Mouse (Mus musculus) embryonic facial prominence, embryonic 11.5 days (tissue): Measurements from ENCODE around the gene Crkl. TPM values are rescaled to one million over a fixed set of nuclear protein-coding genes. Genes with fewer than 3 reads are reported as not detected.
"Not testable (repeated sequence)": the region's sequence is repeated elsewhere in the genome, so short reads cannot be mapped to it uniquely, and the experiment has no call there.

Source experiments
- ATAC-seq: fragments of 200-750 bp; cut with Nextera tagmentation; replicated peaks from 2 replicates; pipeline ENCODE4 v1.8.0; 2017; ENCODE audit warnings: low read depth; ENCODE audit not compliant: insufficient number of reproducible peaks, low FRiP score, low TSS enrichment
- DNase-seq: peaks from one replicate; pipeline ENCODE4 v3.0.0-alpha.2; 2015; ENCODE audit warnings: low spot score
- H3K27ac ChIP-seq: fragments of 300-500 bp; sonication (generic); replicated peaks from 2 replicates; pipeline ENCODE4 v1.5.1; 2014; ENCODE audit warnings: mild to moderate bottlenecking, low read depth, low read length, control low read depth
- H3K27me3 ChIP-seq: fragments of 300-500 bp; sonication (generic); 2 replicates; pipeline ENCODE4 v1.6.1; 2014; ENCODE audit warnings: mild to moderate bottlenecking, low read length, moderate library complexity, mixed read lengths; ENCODE audit not compliant: control insufficient read depth, insufficient read depth
- H3K36me3 ChIP-seq: fragments of 300-500 bp; sonication (generic); replicated peaks from 2 replicates; pipeline ENCODE4 v1.6.1; 2014; ENCODE audit warnings: low read depth, mild to moderate bottlenecking, low read length, moderate library complexity, mixed read lengths; ENCODE audit not compliant: control insufficient read depth, insufficient read depth
- H3K4me1 ChIP-seq: fragments of 300-500 bp; sonication (generic); 2 replicates; pipeline ENCODE4 v1.6.1; 2014; ENCODE audit warnings: low read length, mixed read lengths; ENCODE audit not compliant: control insufficient read depth, insufficient read depth
- H3K4me2 ChIP-seq: fragments of 300-500 bp; sonication (generic); 2 replicates; pipeline ENCODE4 v1.6.1; 2014; ENCODE audit warnings: low read depth, mild to moderate bottlenecking, control low read depth, low read length, moderate library complexity
- H3K4me3 ChIP-seq: fragments of 300-500 bp; sonication (generic); 2 replicates; pipeline ENCODE4 v1.5.1; 2014; ENCODE audit warnings: low read depth, low read length, control low read depth
- H3K9ac ChIP-seq: fragments of 300-500 bp; sonication (generic); replicated peaks from 2 replicates; pipeline ENCODE4 v1.6.1; 2014; ENCODE audit warnings: mild to moderate bottlenecking, control low read depth, low read length
- H3K9me3 ChIP-seq: fragments of 300-500 bp; sonication (generic); replicated peaks from 2 replicates; pipeline ENCODE4 v1.6.1; 2016; ENCODE audit warnings: mild to moderate bottlenecking, low read length, inconsistent platforms, mixed read lengths; ENCODE audit not compliant: control insufficient read depth
- WGBS: fragments of 180-500 bp; shearing (Covaris S2); extraction: QIAGEN DNeasy Blood & Tissue Kit; methylation state at CpG from one replicate; pipeline ENCODE4 v1.1.7; 2014; 5-methylcytosine and 5-hydroxymethylcytosine counted together
- polyA plus RNA-seq: library from polyadenylated mRNA; unstranded; fragments of >200 nt; fragmentation: Nextera tagmentation; extraction: Ambion mirVana; gene quantifications from 2 replicates; pipeline ENCODE4 v1.2.1, GENCODE M21; 2014

Gene Crkl
- polyA plus RNA-seq, 1 experiment from 2014 or later, result 85.1 TPM

DNA sequence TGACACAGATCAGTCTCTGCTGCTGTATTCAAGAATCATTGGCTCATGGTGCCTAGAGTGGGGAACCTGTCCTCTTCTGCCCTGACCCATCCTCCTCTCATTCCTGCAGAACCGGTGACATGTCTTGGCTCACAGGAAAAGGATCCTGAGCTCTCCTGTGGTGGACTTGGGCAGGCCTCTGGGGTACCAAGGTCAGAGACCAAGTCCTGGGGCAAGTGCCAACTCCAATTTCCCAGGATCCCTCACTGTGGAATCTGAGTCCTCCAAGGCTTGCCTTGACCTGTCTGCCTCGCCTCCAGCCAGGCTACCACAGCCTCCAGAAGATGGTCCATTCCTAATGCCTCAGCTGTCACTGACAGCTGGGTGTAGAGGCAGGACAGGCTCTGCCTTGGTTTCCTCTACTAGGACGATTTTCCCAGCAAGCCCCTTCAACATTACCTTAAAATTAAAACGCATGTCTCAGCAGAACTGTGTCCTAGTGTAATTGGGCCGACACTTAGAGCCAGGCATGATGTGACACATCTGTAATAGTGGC lies 55.3 kb downstream of the Crkl start:
- H3K36me3 ChIP-seq, result no peaks in the 10 kb centered on the region
- no peaks in the 10 kb centered on the region for H3K4me1 ChIP-seq
- ATAC-seq (no peak), DNase-seq (no peak)
- no peak overlapping the region for H3K4me2 ChIP-seq
- H3K9ac ChIP-seq, result no peak overlapping the region
- H3K9me3 ChIP-seq, result no peaks in the 10 kb centered on the region
- H3K4me3 ChIP-seq, result no peak overlapping the region
- H3K27ac ChIP-seq, result no peak overlapping the region
- 80% methylated on average over 5 of the region's 5 CpGs for WGBS
- no peaks in the 10 kb centered on the region for H3K27me3 ChIP-seq

DNA sequence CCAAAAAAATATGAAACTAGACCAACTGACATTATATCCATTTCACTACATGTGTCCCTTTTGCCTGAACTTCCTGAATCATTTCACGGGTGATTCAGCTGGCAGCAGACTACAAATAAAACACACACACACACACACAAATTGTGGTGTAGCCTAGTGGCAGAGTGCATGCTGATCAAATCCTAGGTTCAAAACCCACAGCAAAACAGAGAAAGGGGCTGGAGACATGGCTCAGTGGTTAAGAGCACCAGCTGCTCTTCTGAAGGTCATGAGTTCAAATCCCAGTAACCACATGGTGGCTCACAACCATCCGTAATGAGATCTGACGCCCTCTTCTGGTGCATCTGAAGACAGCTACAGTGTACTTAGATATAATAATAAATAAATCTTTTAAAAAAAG lies 56.2 kb downstream of the Crkl start:
- DNase-seq, H3K27me3 ChIP-seq, H3K9me3 ChIP-seq, ATAC-seq, H3K4me1 ChIP-seq, H3K36me3 ChIP-seq: not testable (repeated sequence)
- H3K4me3 ChIP-seq, result peak overlapping the region; percentile 77
- peak overlapping the region; percentile 67 for H3K4me2 ChIP-seq
- 32% methylated on average over 3 of the region's 3 CpGs for WGBS
- 0 out of 2 replicates have a peak overlapping the region, but pooled peaks have one; percentile 78 for H3K27ac ChIP-seq
- H3K9ac ChIP-seq, result peak overlapping the region; percentile 86

GRCm38 (mm10) chr16:17508546-17509239 lies 56.9 kb downstream of the Crkl start, which contains the start of gene Lztr1:
Gene Lztr1, plus strand, starts transcription at chr16:17508688.
- Histone ChIP-seq H3K27me3 (no peaks in the 10 kb centered on the region), H3K9me3 (no peaks in the 10 kb centered on the region), H3K9ac (peak within 1 kb of the TSS; percentile 86), H3K4me2 (peak within 1 kb of the TSS; percentile 67), H3K27ac (peak within 1 kb of the TSS; percentile 78), H3K36me3 (peaks cover 5% of the 10 kb centered on the region; the same call in 1 of the 2 replicates), H3K4me1 (no peaks in the 10 kb centered on the region), H3K4me3 (peak within 1 kb of the TSS; percentile 77)
- under 1% methylated on average over 50 of the region's 50 CpGs for WGBS
- DNase-seq (peak; percentile 96), ATAC-seq (peak; percentile 95)

DNA sequence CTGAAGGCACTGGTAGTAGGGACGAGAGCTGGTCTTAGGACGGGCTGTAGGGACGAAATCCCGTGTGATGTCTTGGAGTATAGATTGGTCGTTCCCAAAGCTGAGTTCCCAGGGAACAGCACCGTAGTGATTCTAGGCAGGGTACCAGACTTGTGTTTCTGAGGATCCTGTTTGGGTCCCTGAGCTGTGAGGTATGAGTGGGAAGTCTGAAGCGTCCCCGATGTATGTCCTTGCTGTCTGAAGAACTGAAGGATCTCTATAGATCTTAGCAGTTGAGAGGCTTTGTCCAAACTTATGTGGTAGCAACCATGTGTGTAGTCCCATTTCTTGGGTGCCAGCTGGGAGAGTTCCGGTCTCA lies 57.4 kb downstream of the Crkl start:
- Histone ChIP-seq H3K4me2 (peak overlapping the region; percentile 67), H3K27me3 (no peaks in the 10 kb centered on the region), H3K36me3 (peaks cover 5% of the 10 kb centered on the region; the same call in 1 of the 2 replicates), H3K4me3 (peak overlapping the region; percentile 77), H3K27ac (peak overlapping the region; percentile 78; the same call in 1 of the 2 replicates), H3K9ac (peak overlapping the region; percentile 86), H3K9me3 (no peaks in the 10 kb centered on the region), H3K4me1 (no peaks in the 10 kb centered on the region)
- peak; percentile 20 for DNase-seq
- WGBS, result 13% methylated on average over 9 of the region's 9 CpGs
- ATAC-seq, result peak; percentile 4; the same call in 1 of the 2 replicates

GRCm38 (mm10) chr16:17510143-17510542 lies 58.4 kb downstream of the Crkl start:
- H3K4me1 ChIP-seq, result no peaks in the 10 kb centered on the region
- no peak overlapping the region; the same call in 1 of the 2 replicates for H3K4me2 ChIP-seq
- H3K27ac ChIP-seq, result no peak overlapping the region
- no peaks in the 10 kb centered on the region for H3K9me3 ChIP-seq
- H3K36me3 ChIP-seq, result peaks cover 5% of the 10 kb centered on the region; the same call in 1 of the 2 replicates
- 97% methylated on average over 2 of the region's 2 CpGs for WGBS
- ATAC-seq (no peak), DNase-seq (no peak)
- no peak overlapping the region for H3K4me3 ChIP-seq
- no peak overlapping the region; the same call in 1 of the 2 replicates for H3K9ac ChIP-seq
- no peaks in the 10 kb centered on the region for H3K27me3 ChIP-seq

GRCm38 (mm10) chr16:17510686-17511085 lies 58.9 kb downstream of the Crkl start:
- H3K27ac ChIP-seq, result no peak overlapping the region
- H3K9ac ChIP-seq, result no peak overlapping the region; the same call in 1 of the 2 replicates
- no peak overlapping the region for H3K4me3 ChIP-seq
- H3K36me3 ChIP-seq, result peaks cover 5% of the 10 kb centered on the region; the same call in 1 of the 2 replicates
- H3K4me1 ChIP-seq, result no peaks in the 10 kb centered on the region
- WGBS, result 87% methylated on average over 2 of the region's 2 CpGs
- no peak for DNase-seq
- H3K4me2 ChIP-seq, result no peak overlapping the region
- H3K27me3 ChIP-seq, result no peaks in the 10 kb centered on the region
- ATAC-seq, result no peak
- no peaks in the 10 kb centered on the region for H3K9me3 ChIP-seq

DNA sequence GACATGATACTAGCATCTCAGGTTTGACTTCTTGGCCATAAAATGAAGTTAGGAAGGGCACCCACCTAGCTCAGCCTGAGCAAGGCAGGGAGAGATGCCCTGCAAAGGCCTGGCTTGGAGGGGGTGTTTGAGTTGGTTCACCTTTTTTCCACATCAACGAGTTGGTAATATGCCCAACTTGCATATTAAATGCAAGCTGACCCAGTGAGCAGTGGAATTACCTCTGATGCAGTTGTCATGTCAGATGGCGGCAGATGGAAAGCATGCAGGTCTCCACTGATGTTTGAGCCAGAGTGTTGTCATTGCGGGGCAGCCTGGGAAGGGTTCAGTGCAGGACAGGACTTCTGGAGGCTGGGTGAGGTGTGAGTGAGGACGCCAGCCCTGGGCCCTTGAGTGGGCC lies 59.6 kb downstream of the Crkl start:
- H3K27ac ChIP-seq, result no peak overlapping the region
- no peaks in the 10 kb centered on the region for H3K9me3 ChIP-seq
- H3K9ac ChIP-seq, result no peak overlapping the region
- peaks cover 9% of the 10 kb centered on the region for H3K36me3 ChIP-seq
- H3K4me3 ChIP-seq, result no peak overlapping the region
- no peak for ATAC-seq
- no peaks in the 10 kb centered on the region for H3K4me1 ChIP-seq
- H3K27me3 ChIP-seq, result no peaks in the 10 kb centered on the region
- no peak for DNase-seq
- H3K4me2 ChIP-seq, result no peak overlapping the region
- WGBS, result 97% methylated on average over 4 of the region's 4 CpGs

DNA sequence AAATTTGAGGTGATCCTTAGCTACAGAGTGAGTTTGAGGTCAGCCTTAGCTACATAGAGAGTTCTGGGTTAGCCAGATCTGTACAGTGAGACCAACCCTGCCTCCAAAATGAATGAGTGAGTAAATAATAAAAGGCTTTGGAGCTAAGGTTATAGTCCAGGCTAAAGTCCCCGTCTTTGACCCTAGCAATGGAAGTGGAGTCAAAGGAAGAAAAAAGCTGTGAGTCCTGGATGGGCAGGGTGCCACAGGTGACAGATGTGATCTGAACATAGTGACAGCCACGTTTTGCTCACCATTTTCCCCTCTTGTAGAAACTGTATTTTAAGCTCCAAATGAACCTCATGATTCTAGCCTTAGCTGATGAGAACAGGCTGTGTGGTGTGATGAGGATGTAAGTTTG lies 67.1 kb downstream of the Crkl start:
- Histone ChIP-seq H3K9me3 (no peaks in the 10 kb centered on the region), H3K4me2 (no peak overlapping the region), H3K36me3 (peaks cover 16% of the 10 kb centered on the region), H3K27me3 (no peaks in the 10 kb centered on the region), H3K4me3 (no peak overlapping the region), H3K9ac (no peak overlapping the region), H3K27ac (no peak overlapping the region), H3K4me1 (no peaks in the 10 kb centered on the region)
- DNase-seq (no peak), ATAC-seq (no peak)
- 81% methylated on average over 2 of the region's 2 CpGs for WGBS
